Mouse (Mus musculus) kidney, postnatal 4 days (tissue): ENCODE data around the gene Dot1l.

Source experiments
- DNase-seq, 2 experiments: peaks; one replicate each; pipeline ENCODE4 v3.0.0; 2021; ENCODE audit warnings: mixed read lengths in 2 of 2

The Dot1l gene

DNA sequence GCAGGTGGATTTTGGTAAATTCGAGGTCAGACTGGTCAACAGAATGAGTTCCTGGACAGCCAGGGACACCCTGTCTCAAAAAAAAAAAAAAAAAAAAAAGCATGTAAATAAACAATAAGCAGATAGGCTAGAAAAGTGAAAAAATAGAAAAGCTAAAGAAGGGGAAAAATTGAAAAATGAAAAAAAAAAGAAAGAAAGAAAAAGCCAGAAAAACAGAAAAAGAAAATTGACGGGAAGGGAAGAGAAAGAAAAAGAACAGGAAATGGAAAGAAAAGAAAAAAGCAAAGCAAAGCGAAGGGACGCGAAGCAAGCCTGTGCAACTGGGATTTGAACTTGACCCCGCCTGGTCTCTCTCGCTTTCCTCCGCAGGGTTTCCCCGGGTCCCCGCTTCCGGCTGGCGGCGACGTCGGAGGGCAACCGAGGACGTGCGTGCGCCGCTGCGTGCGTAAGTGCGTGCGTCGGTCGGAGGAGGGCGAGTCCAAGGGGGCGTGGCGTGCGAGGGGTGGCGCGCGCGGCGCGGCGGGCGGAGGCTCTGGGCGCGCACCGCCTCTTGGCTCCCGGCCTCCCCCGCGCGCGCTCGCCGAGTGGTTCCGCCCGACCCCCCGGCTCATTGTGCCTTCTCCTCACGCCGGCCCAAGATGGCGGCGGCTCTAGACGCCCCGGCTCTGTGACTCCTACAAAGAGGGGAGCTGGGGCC, at the start of gene Dot1l:
Gene Dot1l (plus strand): TSS at position 613 of the 697 bp plus-strand sequence.
- DNase-seq: peak; percentile 99 to 100

DNA sequence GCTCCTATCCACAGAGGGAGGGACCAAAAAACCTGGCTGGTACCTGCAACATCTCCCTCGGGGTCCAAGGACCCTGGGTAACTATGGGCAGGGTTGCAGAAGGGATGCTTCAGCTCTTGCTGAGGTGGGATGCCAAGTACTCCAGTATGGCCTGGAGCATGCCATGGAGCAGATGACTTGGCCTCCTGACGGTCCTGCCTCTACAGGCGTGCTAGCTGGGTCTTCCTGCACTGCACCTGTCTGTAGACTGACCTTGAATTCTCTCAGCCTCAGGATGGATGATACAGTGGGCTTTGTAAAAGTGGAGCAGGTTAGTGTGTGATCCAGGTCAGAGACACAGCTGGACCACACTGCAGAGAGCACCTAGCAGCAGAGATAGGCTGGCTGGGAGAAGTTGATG, 49.5 kb upstream of the Dot1l start:
- DNase-seq: no peak

- DNase-seq: no peak
Observed at GRCm38 (mm10) chr10:80710834-80711233, 44.2 kb upstream of the Dot1l start.

DNA sequence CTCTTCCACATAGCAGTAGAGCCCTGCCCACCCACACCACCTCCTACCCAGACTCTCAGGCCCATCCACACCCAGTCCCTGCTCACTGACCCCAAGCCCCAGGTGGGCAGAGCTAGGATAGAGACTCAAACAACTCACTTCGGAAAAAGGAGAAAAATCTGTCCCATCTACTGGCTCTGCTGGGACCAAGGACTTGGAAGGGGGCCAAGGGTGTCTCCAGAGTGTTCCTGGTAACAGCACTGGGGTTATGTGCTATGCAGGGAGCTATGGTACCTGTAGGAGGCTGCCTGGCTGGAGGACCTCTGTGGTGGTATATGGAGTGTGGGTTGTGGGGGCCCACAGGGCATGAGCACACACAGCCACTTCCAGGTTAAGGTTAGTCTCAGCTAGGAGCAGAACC, 37.7 kb upstream of the Dot1l start:
- DNase-seq: no peak

DNA sequence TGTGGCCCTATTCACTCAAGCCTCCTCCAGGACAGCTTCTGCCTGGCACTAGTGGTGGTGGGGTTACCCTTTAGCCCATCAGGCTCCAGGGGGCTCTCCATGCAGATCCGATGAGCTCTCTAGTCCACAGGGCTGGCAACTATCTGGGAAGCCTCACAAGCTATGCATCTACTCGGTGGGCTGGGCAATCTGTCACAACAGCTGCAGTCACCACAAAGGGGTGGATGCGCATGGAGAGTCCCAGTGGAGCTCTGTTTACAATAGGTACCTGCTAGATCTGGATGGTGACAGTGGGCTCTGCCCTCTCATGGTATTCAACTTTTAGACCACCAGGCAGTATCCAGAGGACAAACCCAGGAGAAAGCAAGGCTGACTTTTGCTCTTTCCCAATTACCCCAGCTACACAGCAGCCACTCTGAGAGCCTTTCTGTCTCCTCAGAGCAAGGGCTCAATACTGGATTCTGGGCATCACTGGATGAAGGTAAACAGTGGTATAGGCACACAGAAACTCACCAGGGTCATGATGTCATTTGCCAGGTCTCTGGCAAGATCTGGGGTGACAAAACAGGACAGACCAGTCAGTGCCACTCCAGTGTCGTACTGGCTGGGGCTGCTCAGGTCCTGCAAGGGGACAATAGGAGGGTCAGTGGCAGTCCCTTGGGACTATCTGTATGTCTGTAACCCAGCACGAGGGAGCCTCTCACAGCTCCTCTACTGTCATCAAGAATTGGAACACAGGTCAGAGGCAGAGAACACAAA, 27.5 kb upstream of the Dot1l start:
- DNase-seq: no peak

DNA sequence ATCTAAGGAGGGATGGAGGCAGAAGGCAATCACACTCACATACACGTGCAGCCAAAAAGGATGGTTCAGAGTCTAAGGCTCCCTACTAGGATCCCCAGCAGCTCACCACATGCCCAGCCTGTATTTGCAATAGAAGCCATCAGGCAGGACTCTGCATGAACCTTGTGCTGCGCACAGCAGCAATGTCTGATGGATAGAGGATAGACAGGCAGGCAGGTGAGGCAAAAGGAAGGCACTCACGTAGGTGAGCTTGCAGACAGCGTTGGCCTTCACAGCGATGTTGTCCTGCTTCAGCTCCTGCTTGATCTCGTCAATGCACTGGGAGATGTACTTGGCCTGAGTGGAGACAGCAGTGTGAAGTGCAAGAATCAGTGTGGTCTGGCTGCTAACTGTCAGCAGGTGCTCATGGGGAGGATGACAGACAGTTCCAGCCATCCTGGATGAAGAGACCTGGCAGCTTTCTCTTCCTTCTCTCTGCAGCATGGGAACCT, 22.4 kb upstream of the Dot1l start:
- no peak for DNase-seq

GRCm38 (mm10) chr10:80736731-80737130, 18.3 kb upstream of the Dot1l start:
- no peak for DNase-seq

GRCm38 (mm10) chr10:80738657-80739056, 16.3 kb upstream of the Dot1l start:
- no peak for DNase-seq

GRCm38 (mm10) chr10:80741146-80741545, 13.9 kb upstream of the Dot1l start:
- DNase-seq: peak in 1 of 2 experiments; percentile 39

DNA sequence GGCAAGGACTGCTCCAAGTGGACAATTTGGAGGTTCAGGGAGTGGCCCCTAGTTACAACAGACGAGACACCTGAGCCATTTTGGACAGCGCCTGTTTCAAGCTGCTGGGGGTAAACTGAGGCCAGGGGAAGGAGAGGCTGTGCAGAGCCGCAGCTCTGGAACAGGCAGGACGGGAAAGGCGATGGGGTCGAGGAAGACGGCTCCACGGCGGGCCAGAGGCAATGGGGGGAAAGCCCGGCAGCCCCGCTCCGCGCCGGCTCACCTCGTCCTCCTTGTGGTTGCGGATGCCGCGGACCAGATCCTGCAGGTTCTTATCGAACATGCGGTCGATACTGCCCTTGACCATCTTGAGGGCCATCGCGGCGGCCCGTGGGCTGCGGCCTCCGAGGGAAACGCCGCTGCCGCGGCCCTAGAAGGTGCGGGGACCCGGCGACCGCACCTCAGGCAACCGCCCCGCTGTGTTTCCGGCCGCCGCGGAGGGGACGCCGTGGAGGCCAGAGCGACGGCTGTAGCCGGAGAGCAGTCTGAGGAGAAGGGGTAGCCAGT, 13.3 kb upstream of the Dot1l start:
- DNase-seq: no peak

- DNase-seq: peak; percentile 98 to 99
Observed at GRCm38 (mm10) chr10:80742180-80742978, 12.6 kb upstream of the Dot1l start, which contains the start of gene Ap3d1. Ap3d1 (minus strand) TSS chr10:80742264.

GRCm38 (mm10) chr10:80744262-80744661, 10.7 kb upstream of the Dot1l start:
- peak; percentile 73 to 81 for DNase-seq

GRCm38 (mm10) chr10:80747410-80747809, 7.6 kb upstream of the Dot1l start:
- peak; percentile 86 to 88 for DNase-seq

GRCm38 (mm10) chr10:80748609-80749008, 6.4 kb upstream of the Dot1l start:
- peak; percentile 84 to 87 for DNase-seq

DNA sequence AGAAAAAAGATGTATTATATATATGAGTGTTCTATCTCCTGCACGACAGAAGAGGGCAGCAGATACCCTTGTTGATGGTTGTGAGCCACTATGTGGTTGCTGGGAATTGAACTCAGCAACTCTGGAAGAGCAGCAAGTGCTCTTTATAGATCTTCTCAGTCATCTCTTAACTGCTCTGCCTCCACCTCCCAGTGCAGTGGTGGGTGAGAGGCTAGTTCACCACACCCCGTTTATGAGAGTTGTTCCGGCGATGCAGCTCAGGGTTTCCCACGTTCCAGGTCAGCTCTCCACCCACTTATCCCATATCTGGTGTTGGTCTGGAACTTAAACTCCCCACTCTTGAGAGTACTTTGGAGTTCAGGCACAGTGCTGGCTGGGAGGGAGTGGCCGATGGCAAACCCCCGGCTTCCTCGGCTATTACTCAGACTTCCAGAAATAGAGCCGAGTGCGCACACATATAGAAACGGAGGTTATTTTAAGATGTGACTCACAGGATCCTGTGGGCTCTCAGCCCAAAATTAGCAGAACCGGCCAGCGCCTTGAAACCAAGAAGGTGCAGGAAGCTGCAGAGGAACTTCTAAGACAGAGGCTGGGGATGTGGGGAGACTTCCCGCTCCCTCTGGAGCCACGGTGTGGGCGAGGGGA, 3.7 kb upstream of the Dot1l start:
- DNase-seq: peak; percentile 47 to 66

- DNase-seq: peak; percentile 90 to 92
Observed at GRCm38 (mm10) chr10:80752079-80752625, 2.9 kb upstream of the Dot1l start.

- no peak for DNase-seq
Observed at GRCm38 (mm10) chr10:80755291-80756015, 447 bp downstream of the Dot1l start.

GRCm38 (mm10) chr10:80756099-80756498, 1.1 kb downstream of the Dot1l start:
- DNase-seq: peak in 1 of 2 experiments; percentile 18

DNA sequence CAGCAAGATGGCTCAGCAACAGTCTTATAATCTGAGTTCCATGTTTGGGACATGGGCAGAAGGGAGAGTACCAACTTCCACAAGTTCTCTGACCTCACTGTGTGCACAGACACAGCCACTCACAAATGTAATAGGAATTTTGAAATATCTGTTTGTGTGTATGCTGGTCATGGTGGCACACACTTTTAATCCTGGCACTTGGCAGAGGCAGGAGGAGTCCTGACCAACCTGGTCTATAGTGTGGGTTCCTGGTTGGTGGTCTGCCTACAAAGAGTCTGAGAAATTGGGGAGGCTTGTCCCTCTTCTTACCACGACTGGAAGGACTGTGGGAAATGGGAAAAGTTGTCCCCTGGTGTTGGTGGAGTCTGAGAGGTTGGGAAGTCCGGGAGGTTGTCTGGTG, 1.5 kb downstream of the Dot1l start:
- DNase-seq: no peak

DNA sequence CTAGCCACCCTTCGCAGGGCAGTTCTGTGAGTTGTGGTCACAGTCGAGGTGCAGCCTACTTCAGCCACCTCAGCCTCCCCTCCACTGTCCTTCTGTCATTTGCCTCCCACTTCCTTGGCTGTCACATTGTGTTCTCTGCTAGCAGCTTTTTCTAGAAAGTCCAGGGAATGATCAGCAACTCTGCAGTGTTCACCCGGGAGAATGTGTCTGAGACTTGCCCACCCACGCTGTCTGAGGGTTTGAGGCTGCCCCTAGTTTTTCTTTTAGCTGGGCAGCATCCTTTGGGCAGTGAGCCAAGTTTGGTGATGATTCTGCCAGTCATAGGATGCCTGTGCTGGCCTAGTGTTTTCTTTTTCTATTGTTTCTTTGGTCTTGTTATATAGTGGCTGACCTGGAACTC, 2.0 kb downstream of the Dot1l start:
- no peak for DNase-seq

GRCm38 (mm10) chr10:80757717-80758116, 2.7 kb downstream of the Dot1l start:
- DNase-seq: peak; percentile 81 to 87
